Mouse (Mus musculus) neural tube, embryonic 15.5 days (tissue): Measurements from ENCODE around the gene Gm28230. TPM values are rescaled to one million over a fixed set of nuclear protein-coding genes. Genes with fewer than 3 reads are reported as not detected.

ENCODE experiments used
- ATAC-seq: fragments of 200-750 bp; cut with Nextera tagmentation; 2 replicates; pipeline ENCODE4 v1.8.0; 2017; ENCODE audit warnings: mild to moderate bottlenecking, moderate TSS enrichment, moderate library complexity; ENCODE audit not compliant: low FRiP score
- H3K27ac ChIP-seq: fragments of 300-500 bp; sonication (generic); replicated peaks from 2 replicates; pipeline ENCODE4 v1.5.1; 2015; ENCODE audit warnings: mild to moderate bottlenecking, inconsistent platforms
- H3K27me3 ChIP-seq: fragments of 300-500 bp; sonication (generic); replicated peaks from 2 replicates; pipeline ENCODE4 v1.6.1; 2015; ENCODE audit warnings: inconsistent platforms
- H3K36me3 ChIP-seq: fragments of 300-500 bp; sonication (generic); 2 replicates; pipeline ENCODE4 v1.6.1; 2015; ENCODE audit warnings: inconsistent platforms
- H3K4me1 ChIP-seq: fragments of 300-500 bp; sonication (generic); 2 replicates; pipeline ENCODE4 v1.6.1; 2015; ENCODE audit warnings: inconsistent platforms
- H3K4me2 ChIP-seq: fragments of 300-500 bp; sonication (generic); 2 replicates; pipeline ENCODE4 v1.6.1; 2015; ENCODE audit warnings: inconsistent platforms, mild to moderate bottlenecking, moderate library complexity
- H3K4me3 ChIP-seq: fragments of 300-500 bp; sonication (generic); replicated peaks from 2 replicates; pipeline ENCODE4 v1.5.1; 2015; ENCODE audit warnings: mild to moderate bottlenecking, inconsistent platforms
- H3K9ac ChIP-seq: fragments of 300-500 bp; sonication (generic); replicated peaks from 2 replicates; pipeline ENCODE4 v1.6.1; 2015; ENCODE audit warnings: mild to moderate bottlenecking, inconsistent platforms
- H3K9me3 ChIP-seq: fragments of 300-500 bp; sonication (generic); replicated peaks from 2 replicates; pipeline ENCODE4 v1.6.1; 2016; ENCODE audit warnings: inconsistent platforms
- WGBS: fragments of 180-500 bp; shearing (Covaris S2); methylation state at CpG from one replicate; pipeline ENCODE4 v1.1.7; 2015; ENCODE audit warnings: mixed read lengths; 5-methylcytosine and 5-hydroxymethylcytosine counted together
- polyA plus RNA-seq: library from polyadenylated mRNA; unstranded; fragments of >200 nt; fragmentation: Nextera tagmentation; extraction: Ambion mirVana; gene quantifications from 2 replicates; pipeline ENCODE4 v1.2.1, GENCODE M21; 2015

Gm28230 gene
- polyA plus RNA-seq, 1 experiment from 2014 or later = 2.0 TPM

DNA sequence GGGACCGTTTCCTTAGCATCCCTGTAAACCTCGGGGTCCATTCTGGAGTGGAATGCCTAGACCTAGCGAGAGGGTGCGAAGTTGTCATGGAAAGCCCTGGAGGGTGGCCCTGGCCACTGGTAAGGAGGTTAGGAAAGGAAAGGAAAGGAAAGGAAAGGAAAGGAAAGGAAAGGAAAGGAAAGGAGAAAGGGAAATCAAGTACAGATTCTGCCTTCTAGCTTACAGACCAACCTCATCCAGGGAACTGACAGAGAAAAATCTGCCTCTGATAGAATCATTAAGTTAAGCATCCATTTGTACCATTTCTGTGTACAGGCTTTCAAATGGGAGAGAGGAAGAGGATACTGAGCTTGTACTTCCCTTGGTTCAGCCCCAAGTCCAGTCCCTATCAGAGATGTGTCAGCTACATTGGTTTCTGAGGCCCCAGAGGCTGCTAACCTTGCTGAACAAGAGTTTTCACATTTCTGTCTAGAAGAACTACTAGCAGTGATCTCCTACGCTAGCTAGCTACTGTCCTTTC is 24.3 kb downstream of the Gm28230 start:
- no peak for ATAC-seq
- Histone ChIP-seq H3K9ac (no peak overlapping the region), H3K27me3 (no peaks in the 10 kb centered on the region), H3K36me3 (0 out of 2 replicates have a peak, but pooled peaks cover 6% of the 10 kb centered on the region), H3K4me1 (peaks cover 63% of the 10 kb centered on the region), H3K27ac (peak overlapping the region; percentile 78), H3K4me3 (no peak overlapping the region), H3K9me3 (no peaks in the 10 kb centered on the region), H3K4me2 (peak overlapping the region; percentile 62)
- WGBS = 52% methylated on average over 5 of the region's 5 CpGs

DNA sequence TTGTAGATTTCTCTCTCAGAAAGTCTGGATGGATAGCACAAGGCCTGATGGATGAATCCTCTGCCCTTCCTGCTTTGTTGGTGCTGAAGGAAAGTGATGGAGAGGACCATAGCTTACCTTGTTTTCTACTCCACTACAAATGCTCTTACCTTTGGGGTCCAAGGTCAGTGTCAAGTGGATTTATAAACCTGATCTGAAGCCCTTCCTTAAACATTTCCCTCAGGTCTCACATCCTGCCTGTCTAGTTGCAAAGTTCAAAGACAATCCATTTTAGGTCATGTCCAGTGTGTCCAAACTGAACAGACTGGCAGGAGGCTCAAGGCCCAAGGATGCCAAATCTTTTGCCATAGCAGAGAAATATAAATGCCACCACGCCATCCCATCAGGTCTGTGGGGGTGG is 25.3 kb downstream of the Gm28230 start:
- Histone ChIP-seq H3K9me3 (no peaks in the 10 kb centered on the region), H3K27me3 (no peaks in the 10 kb centered on the region), H3K9ac (no peak overlapping the region), H3K4me2 (no peak overlapping the region), H3K27ac (no peak overlapping the region), H3K4me3 (no peak overlapping the region), H3K4me1 (peaks cover 52% of the 10 kb centered on the region), H3K36me3 (0 out of 2 replicates have a peak, but pooled peaks cover 1% of the 10 kb centered on the region)
- ATAC-seq = no peak
- WGBS = 95% methylated on average over 1 of the region's 1 CpGs

DNA sequence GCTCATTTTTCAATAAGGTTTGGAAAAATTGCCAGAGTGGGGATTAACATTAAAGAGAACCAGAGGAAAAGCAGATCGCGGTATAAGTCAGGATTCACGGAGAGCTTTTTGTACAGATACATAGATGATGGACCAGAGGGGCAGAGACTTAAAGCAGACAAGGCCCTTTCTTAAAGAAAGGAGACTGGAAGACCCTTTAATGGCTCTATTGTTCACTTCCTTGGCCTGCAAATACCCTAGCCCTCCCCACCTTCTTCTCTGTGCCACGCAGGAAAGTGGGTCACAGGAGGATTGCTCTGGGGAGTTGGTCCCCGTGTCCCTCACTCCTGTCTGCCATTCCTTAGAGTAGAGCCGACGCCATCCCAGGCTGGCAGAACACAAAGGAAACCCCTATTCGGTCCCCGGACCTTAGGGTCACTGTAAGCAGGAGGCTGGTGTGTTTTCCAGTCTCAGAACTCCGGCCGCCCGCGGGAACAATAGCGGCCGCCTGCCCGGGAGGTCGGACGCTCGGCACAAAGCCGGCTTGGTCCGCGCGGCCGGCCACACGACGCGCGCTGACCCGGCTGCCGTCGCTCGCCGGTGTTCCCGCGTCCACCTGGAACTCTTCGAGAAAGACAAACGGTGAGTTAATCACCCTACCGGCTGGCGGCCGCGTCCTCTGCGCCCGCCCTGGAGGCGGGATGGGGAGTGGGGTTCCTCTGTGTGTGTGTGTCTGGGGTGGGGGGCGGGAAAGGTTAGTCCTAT is 26.1 kb downstream of the Gm28230 start:
- Histone ChIP-seq H3K36me3 (no peaks in the 10 kb centered on the region), H3K4me2 (peak overlapping the region; percentile 70), H3K4me1 (peaks cover 45% of the 10 kb centered on the region), H3K9ac (peak overlapping the region; percentile 31), H3K9me3 (no peaks in the 10 kb centered on the region), H3K27me3 (no peaks in the 10 kb centered on the region), H3K4me3 (peak overlapping the region; percentile 34), H3K27ac (no peak overlapping the region; the same call in 1 of the 2 replicates)
- WGBS = 3% methylated on average over 45 of the region's 45 CpGs
- ATAC-seq = 0 out of 2 replicates have a peak, but pooled peaks have one; percentile 12

DNA sequence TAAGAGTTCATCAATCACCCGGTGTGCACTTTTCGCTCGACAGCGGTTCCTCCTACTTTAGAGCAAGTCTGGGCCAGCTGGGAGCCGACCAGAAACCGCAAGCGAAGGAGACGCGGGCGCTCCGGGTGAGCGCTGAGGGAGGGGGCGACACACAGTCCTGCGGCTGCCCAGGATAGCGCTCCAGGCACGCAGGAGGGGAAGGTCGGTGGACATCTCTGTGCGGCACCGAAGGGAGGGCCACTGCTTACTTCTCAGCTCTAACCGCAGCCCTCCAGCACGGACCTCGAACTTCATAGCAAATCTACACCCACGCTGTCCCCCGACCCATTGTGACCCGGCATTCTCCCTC is 26.6 kb downstream of the Gm28230 start:
- 3% methylated on average over 25 of the region's 25 CpGs for WGBS
- no peaks in the 10 kb centered on the region for H3K27me3 ChIP-seq
- H3K9ac ChIP-seq = peak overlapping the region; percentile 31

DNA sequence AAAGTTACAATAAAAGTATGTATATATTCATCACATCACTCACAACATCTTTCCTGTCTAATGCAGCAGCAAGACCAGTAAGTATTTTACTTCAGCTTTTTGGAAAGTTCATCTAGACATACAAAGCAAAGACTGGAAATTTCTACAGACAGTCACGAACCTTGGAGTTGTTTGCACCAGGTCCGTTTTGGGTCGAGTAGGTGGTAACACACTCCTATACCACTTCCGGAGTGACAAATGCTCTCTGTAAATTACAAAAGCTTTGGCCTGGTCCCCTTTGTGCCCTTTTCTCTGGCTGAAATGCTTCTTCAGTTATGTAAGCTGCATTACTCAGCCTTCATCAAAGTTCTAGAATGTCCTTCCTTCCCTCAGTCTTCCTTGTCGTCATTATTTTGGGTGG is 27.2 kb downstream of the Gm28230 start:
- Histone ChIP-seq H3K4me1 (peaks cover 36% of the 10 kb centered on the region), H3K36me3 (no peaks in the 10 kb centered on the region), H3K4me2 (no peak overlapping the region; the same call in 1 of the 2 replicates), H3K4me3 (no peak overlapping the region), H3K27ac (no peak overlapping the region), H3K9me3 (no peaks in the 10 kb centered on the region), H3K27me3 (no peaks in the 10 kb centered on the region), H3K9ac (no peak overlapping the region)
- WGBS = 30% methylated on average over 5 of the region's 5 CpGs
- ATAC-seq = no peak

More for the DNA sequence above, 26.6 kb downstream of the Gm28230 start:
- Histone ChIP-seq H3K4me2 (peak overlapping the region; percentile 70), H3K4me1 (peaks cover 40% of the 10 kb centered on the region), H3K36me3 (no peaks in the 10 kb centered on the region), H3K27ac (no peak overlapping the region; the same call in 1 of the 2 replicates), H3K4me3 (peak overlapping the region; percentile 34), H3K9me3 (no peaks in the 10 kb centered on the region)
- 0 out of 2 replicates have a peak, but pooled peaks have one; percentile 8 for ATAC-seq

DNA sequence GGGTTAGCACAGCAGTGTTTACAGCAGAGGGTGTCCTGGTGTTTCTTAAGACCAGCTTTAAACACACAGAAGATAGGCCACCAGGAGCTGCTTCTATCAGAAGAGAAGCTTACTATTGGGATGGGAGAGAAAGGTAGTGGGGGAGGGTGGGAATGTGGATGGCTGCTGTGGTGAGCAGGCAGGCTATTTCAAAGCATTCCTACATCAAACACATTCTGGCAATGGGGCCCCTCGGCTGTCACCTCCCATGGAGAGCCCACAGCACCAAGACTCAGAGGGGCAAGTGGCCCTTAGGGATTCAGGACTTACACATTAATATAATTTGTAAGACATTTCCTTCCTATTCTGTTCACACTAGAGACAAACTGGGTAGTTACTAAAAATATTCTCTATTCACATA is 33.6 kb downstream of the Gm28230 start:
- no peak overlapping the region for H3K4me2 ChIP-seq
- H3K4me3 ChIP-seq = no peak overlapping the region
- H3K27me3 ChIP-seq = peaks cover 31% of the 10 kb centered on the region
- H3K36me3 ChIP-seq = no peaks in the 10 kb centered on the region
- H3K9ac ChIP-seq = no peak overlapping the region
- H3K4me1 ChIP-seq = peaks cover 25% of the 10 kb centered on the region
- 21% methylated on average over 1 of the region's 1 CpGs for WGBS
- no peaks in the 10 kb centered on the region for H3K9me3 ChIP-seq
- no peak overlapping the region for H3K27ac ChIP-seq
- no peak for ATAC-seq

DNA sequence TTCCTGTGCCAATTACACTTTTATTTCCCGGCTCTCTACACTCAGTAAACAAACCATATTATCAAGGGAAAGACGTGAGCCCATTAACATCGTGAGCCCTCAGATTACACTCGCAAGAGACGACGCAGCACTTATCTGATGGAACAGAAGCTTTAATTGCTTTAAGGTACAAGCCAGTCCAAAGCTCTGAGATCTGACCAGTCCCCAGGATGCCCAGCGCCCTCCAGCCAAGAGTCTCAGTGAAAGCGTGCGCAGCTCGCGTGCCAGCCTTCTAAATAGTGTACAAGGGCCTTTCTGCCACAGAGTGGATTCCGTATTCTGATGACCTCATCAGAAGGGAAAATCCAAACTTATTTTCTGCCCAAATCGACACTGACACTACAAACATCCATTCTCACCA is 35.4 kb downstream of the Gm28230 start:
- 1% methylated on average over 13 of the region's 13 CpGs for WGBS
- H3K36me3 ChIP-seq = no peaks in the 10 kb centered on the region
- peaks cover 31% of the 10 kb centered on the region for H3K27me3 ChIP-seq
- H3K4me3 ChIP-seq = peak overlapping the region; percentile 62
- no peaks in the 10 kb centered on the region for H3K9me3 ChIP-seq
- no peak overlapping the region for H3K27ac ChIP-seq
- peak overlapping the region; percentile 94 for H3K4me2 ChIP-seq
- peaks cover 25% of the 10 kb centered on the region for H3K4me1 ChIP-seq
- ATAC-seq = 0 out of 2 replicates have a peak, but pooled peaks have one; percentile 25
- H3K9ac ChIP-seq = no peak overlapping the region

DNA sequence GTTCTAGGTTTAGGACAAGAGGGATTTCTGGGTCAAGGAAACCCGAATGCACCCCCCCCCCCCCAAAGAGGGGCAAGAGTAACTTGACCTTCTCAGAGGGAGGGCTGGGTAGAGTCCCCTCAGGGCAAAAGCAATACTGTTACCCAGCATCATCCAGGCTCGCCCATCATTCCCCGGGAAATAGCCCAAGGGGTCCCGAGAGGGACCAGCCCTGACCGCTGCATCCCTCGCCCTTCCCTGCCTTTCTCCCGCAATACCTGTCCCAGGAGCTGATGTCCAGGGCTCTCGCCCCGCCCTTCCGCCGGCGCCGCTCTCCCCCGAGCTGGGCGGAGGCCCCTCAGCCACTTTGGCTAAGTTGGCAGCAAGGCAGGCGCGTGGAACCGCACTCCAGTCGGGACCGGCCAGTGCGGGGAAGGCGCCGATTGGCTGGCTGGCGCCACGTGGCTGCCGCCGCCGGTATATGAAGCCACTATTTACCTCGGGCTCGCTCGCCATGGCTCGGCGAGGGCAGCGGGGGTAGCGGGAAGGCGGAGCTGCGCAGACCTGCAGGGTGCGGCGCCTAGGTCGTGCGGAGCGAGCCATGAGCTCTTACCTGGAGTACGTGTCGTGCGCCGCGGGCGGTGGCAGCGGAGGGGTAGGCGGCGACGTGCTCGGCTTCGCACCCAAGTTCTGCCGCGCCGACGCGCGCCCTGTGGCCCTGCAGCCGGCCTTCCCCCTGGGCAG is 36.2 kb downstream of the Gm28230 start, which contains the start of gene Hoxd1:
Hoxd1 (plus strand) TSS at position 459 of the 723 bp plus-strand sequence.
- H3K4me2 ChIP-seq = peak within 1 kb of the TSS; percentile 94
- H3K9me3 ChIP-seq = no peaks in the 10 kb centered on the region
- H3K4me3 ChIP-seq = peak within 1 kb of the TSS; percentile 62
- peak; percentile 82 for ATAC-seq
- H3K27me3 ChIP-seq = peaks cover 31% of the 10 kb centered on the region
- no peaks in the 10 kb centered on the region for H3K36me3 ChIP-seq
- peak within 1 kb of the TSS; percentile 46 for H3K9ac ChIP-seq
- H3K4me1 ChIP-seq = peaks cover 25% of the 10 kb centered on the region
- WGBS = under 1% methylated on average over 59 of the region's 61 CpGs
- H3K27ac ChIP-seq = no peak within 1 kb of the TSS

DNA sequence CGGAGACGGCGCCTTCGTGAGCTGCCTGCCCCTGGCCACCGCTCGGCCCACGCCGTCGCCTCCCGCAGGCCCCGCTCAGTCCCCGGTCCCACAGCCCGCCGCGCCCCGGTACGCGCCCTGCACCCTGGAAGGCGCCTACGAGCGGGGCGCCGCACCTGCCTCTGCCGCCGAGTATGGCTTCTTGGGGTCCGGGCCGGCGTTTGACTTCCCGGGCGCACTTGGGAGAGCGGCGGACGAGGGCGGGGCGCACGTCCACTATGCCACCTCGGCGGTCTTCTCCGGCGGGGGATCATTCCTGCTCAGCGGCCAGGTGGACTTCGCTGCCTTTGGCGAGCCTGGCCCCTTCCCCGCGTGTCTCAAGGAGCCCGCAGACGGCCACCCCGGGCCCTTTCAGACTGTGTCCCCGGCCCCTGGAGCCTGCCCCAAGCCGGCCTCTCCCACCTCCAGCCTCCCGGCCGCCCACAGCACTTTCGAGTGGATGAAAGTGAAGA is 36.8 kb downstream of the Gm28230 start:
- peak overlapping the region; percentile 62 for H3K4me3 ChIP-seq
- H3K9me3 ChIP-seq = no peaks in the 10 kb centered on the region
- no peak overlapping the region for H3K27ac ChIP-seq
- H3K27me3 ChIP-seq = peaks cover 31% of the 10 kb centered on the region
- peak; percentile 33; the same call in 1 of the 2 replicates for ATAC-seq
- H3K36me3 ChIP-seq = no peaks in the 10 kb centered on the region
- WGBS = 1% methylated on average over 51 of the region's 53 CpGs
- H3K4me1 ChIP-seq = peaks cover 25% of the 10 kb centered on the region
- peak overlapping the region; percentile 46 for H3K9ac ChIP-seq
- H3K4me2 ChIP-seq = peak overlapping the region; percentile 94

DNA sequence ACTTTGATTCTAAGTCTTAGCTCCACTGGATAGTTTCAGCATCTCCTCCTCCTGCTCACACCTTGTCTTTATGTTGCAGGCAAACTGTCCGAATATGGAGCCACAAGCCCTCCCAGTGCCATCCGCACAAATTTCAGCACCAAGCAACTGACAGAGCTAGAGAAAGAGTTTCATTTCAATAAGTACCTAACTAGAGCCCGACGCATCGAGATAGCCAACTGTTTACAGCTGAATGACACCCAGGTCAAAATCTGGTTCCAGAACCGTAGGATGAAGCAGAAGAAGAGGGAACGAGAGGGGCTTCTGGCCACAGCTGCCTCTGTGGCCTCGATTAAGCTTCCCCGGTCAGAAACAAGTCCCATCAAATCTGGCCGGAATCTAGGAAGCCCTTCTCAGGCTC is 37.4 kb downstream of the Gm28230 start:
- Histone ChIP-seq H3K4me3 (peak overlapping the region; percentile 62), H3K9ac (no peak overlapping the region), H3K27me3 (peaks cover 31% of the 10 kb centered on the region), H3K36me3 (no peaks in the 10 kb centered on the region), H3K4me2 (peak overlapping the region; percentile 94), H3K4me1 (peaks cover 25% of the 10 kb centered on the region), H3K27ac (no peak overlapping the region), H3K9me3 (no peaks in the 10 kb centered on the region)
- no peak for ATAC-seq
- WGBS = 54% methylated on average over 10 of the region's 10 CpGs

DNA sequence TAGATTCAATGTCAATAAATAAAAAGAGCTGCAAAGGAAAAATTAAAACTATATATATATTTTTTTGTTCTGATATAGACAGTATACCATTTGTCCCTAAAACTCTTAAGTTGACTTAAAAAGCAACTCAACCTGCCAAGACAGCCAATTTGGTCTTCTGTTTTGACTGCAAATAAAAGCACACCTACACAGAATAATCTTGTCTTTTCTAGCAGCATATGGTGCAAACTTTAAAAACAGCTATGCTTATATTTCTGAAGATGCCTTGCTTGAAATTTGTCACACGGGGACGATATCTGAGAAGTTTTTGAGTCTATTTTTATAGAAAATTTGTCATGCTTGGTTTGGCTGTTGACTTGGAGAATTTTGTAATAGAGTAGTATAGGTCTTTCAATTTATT is 47.8 kb downstream of the Gm28230 start:
- H3K4me1 ChIP-seq = no peaks in the 10 kb centered on the region
- H3K4me2 ChIP-seq = no peak overlapping the region
- no peak overlapping the region for H3K4me3 ChIP-seq
- no peaks in the 10 kb centered on the region for H3K36me3 ChIP-seq
- no peak for ATAC-seq
- no peaks in the 10 kb centered on the region for H3K9me3 ChIP-seq
- no peaks in the 10 kb centered on the region for H3K27me3 ChIP-seq
- no peak overlapping the region for H3K27ac ChIP-seq
- 94% methylated on average over 2 of the region's 2 CpGs for WGBS
- no peak overlapping the region for H3K9ac ChIP-seq
